Mouse (Mus musculus) layer of hippocampus, postnatal 14 days (tissue): Measurements from ENCODE around the gene Mael. TPM values are rescaled to one million over a fixed set of nuclear protein-coding genes. Genes with fewer than 3 reads are reported as not detected.

ENCODE experiments used
- DNase-seq, 2 experiments: peaks; one replicate each; pipeline ENCODE4 v3.0.0; 2021 to 2022; ENCODE audit warnings: low spot score in 2 of 2, mixed read lengths in 1 of 2
- long read RNA-seq, 2 experiments: library from polyadenylated mRNA; stranded (forward); transcript quantifications; one replicate each; pipeline ENCODE4 v2.0.0; 2021
- total RNA-seq, 2 experiments: library from RNA; stranded (reverse); gene quantifications; 2 replicates each; pipeline ENCODE4 v1.2.3; 2021

The Mael gene
- not detected for total RNA-seq
- long read RNA-seq, experiment 1: 0 reads
- long read RNA-seq, experiment 2: 0 reads

GRCm38 (mm10) chr1:166238315-166238969, at the start of gene Mael:
Mael (minus strand) TSS chr1:166238747.
- no peak for DNase-seq

GRCm38 (mm10) chr1:166286231-166286630, 47.7 kb upstream of the Mael start:
- no peak for DNase-seq

GRCm38 (mm10) chr1:166284390-166284789, 45.8 kb upstream of the Mael start:
- no peak for DNase-seq

GRCm38 (mm10) chr1:166283451-166283850, 44.9 kb upstream of the Mael start:
- DNase-seq: no peak

- peak; percentile 75 to 87 for DNase-seq
Observed at GRCm38 (mm10) chr1:166282597-166283210, 44.2 kb upstream of the Mael start.

- no peak for DNase-seq
Observed at GRCm38 (mm10) chr1:166281836-166282235, 43.3 kb upstream of the Mael start.

GRCm38 (mm10) chr1:166281287-166281686, 42.7 kb upstream of the Mael start:
- DNase-seq: no peak

GRCm38 (mm10) chr1:166280566-166280965, 42.0 kb upstream of the Mael start:
- peak; percentile 73 to 92 for DNase-seq

GRCm38 (mm10) chr1:166279580-166280206, 41.1 kb upstream of the Mael start:
- no peak for DNase-seq

- no peak for DNase-seq
Observed at GRCm38 (mm10) chr1:166278786-166279185, 40.2 kb upstream of the Mael start.

- no peak for DNase-seq
Observed at GRCm38 (mm10) chr1:166268218-166268617, 29.7 kb upstream of the Mael start.

- no peak for DNase-seq
Observed at GRCm38 (mm10) chr1:166266918-166267317, 28.4 kb upstream of the Mael start.

GRCm38 (mm10) chr1:166266001-166266705, 27.6 kb upstream of the Mael start:
- DNase-seq: no peak

- no peak for DNase-seq
Observed at GRCm38 (mm10) chr1:166259526-166259925, 21.0 kb upstream of the Mael start.

- no peak for DNase-seq
Observed at GRCm38 (mm10) chr1:166256898-166257297, 18.4 kb upstream of the Mael start.

- no peak for DNase-seq
Observed at GRCm38 (mm10) chr1:166256302-166256701, 17.8 kb upstream of the Mael start.

- no peak for DNase-seq
Observed at GRCm38 (mm10) chr1:166255651-166256050, 17.1 kb upstream of the Mael start.

- no peak for DNase-seq
Observed at GRCm38 (mm10) chr1:166255091-166255490, 16.5 kb upstream of the Mael start.

- peak; percentile 52 to 62 for DNase-seq
Observed at GRCm38 (mm10) chr1:166253898-166254894, 15.6 kb upstream of the Mael start, which contains the start of gene Ildr2. Ildr2 (plus strand) TSS chr1:166254139.

GRCm38 (mm10) chr1:166244285-166244684, 5.7 kb upstream of the Mael start:
- peak; percentile 16 to 69 for DNase-seq
